Mouse (Mus musculus) myocyte (in vitro differentiated cells): Measurements from ENCODE around the gene Fam120b.

Source experiments
- E2F4 ChIP-seq: IDR thresholded peaks from one replicate; pipeline ENCODE4 v1.6.1; 2011; ENCODE audit warnings: mild to moderate bottlenecking, control low read depth, moderate library complexity; ENCODE audit not compliant: insufficient read depth
- MAX ChIP-seq: IDR thresholded peaks from one replicate; pipeline ENCODE4 v1.6.1; 2011; ENCODE audit warnings: low read depth, mild to moderate bottlenecking, control low read depth
- POLR2A ChIP-seq: IDR thresholded peaks from one replicate; pipeline ENCODE4 v1.6.1; 2011; ENCODE audit warnings: low read depth, mild to moderate bottlenecking, control low read depth, moderate library complexity; ENCODE audit not compliant: insufficient read length
- REST ChIP-seq: IDR thresholded peaks from one replicate; pipeline ENCODE4 v1.6.1; 2011; ENCODE audit warnings: mild to moderate bottlenecking, control low read depth, moderate library complexity; ENCODE audit not compliant: insufficient read depth, insufficient read length
- TCF12 ChIP-seq: IDR thresholded peaks from one replicate; pipeline ENCODE4 v1.6.1; 2011; ENCODE audit warnings: mild to moderate bottlenecking, control low read depth; ENCODE audit not compliant: poor library complexity, insufficient read depth, severe bottlenecking
- USF1 ChIP-seq: IDR thresholded peaks from one replicate; pipeline ENCODE4 v1.6.1; 2011; ENCODE audit warnings: low read depth, mild to moderate bottlenecking, control low read depth, moderate library complexity

GRCm38 (mm10) chr17:15406576-15406975 lies 10.6 kb downstream of the Fam120b start:
- TF ChIP-seq MAX (no peak), POLR2A (no peak), TCF12 (no peak), USF1 (no peak), E2F4 (no peak), REST (no peak)
